Mouse (Mus musculus) ES-E14 (cell line): ENCODE measurements around the gene Fam160a1. TPM values are rescaled to one million over a fixed set of nuclear protein-coding genes. Genes with fewer than 3 reads are reported as not detected.
A peak's percentile ranks its signal among the peaks of the same experiment; 100 is the strongest.

Experiments
- DNase-seq: peaks from one replicate; pipeline ENCODE4 v3.0.0-alpha.2; 2013; ENCODE audit warnings: low read depth, low spot score
- H3K27ac ChIP-seq: 2 replicates; pipeline ENCODE4 v1.5.1; 2012; ENCODE audit warnings: low read depth, mild to moderate bottlenecking, low read length, moderate library complexity, mixed read lengths; ENCODE audit not compliant: poor library complexity, insufficient read depth, severe bottlenecking
- H3K36me3 ChIP-seq: 2 replicates; pipeline ENCODE4 v1.6.1; 2012; ENCODE audit warnings: mild to moderate bottlenecking, low read length, moderate library complexity, mixed read lengths; ENCODE audit not compliant: control insufficient read depth, poor library complexity, insufficient read depth, severe bottlenecking
- H3K4me1 ChIP-seq, 2 experiments: fragments of 150-350 bp in 1 of 2; sonication (generic) in 1 of 2; 2 replicates each; pipeline ENCODE4 v1.6.1; 2012; ENCODE audit warnings: low read length in 2 of 2, mild to moderate bottlenecking in 1 of 2, mixed read lengths in 1 of 2; ENCODE audit not compliant: control insufficient read depth in 2 of 2, insufficient read depth in 2 of 2, poor library complexity in 1 of 2
- H3K4me3 ChIP-seq, 2 experiments: fragments of 150-350 bp in 1 of 2; sonication (generic) in 1 of 2; 2 replicates each; pipeline ENCODE4 v1.5.1; 2012; ENCODE audit warnings: low read length in 2 of 2, low read depth in 1 of 2, mild to moderate bottlenecking in 1 of 2, mixed read lengths in 1 of 2; ENCODE audit not compliant: insufficient read depth in 1 of 2, poor library complexity in 1 of 2, severe bottlenecking in 1 of 2
- H3K9ac ChIP-seq: 2 replicates; pipeline ENCODE4 v1.6.1; 2012; ENCODE audit warnings: low read depth, mild to moderate bottlenecking, low read length, mixed read lengths; ENCODE audit not compliant: poor library complexity, insufficient read depth, severe bottlenecking
- H3K9me3 ChIP-seq: fragments of 150-350 bp; sonication (generic); 2 replicates; pipeline ENCODE4 v1.6.1; 2012; ENCODE audit warnings: low read depth, mild to moderate bottlenecking, low read length; ENCODE audit not compliant: control insufficient read depth, insufficient read depth
- CHD2 ChIP-seq: IDR thresholded peaks from 2 replicates; pipeline ENCODE4 v1.6.1; 2014; ENCODE audit warnings: mild to moderate bottlenecking, low read depth, low read length, inconsistent platforms
- HCFC1 ChIP-seq: IDR thresholded peaks from 2 replicates; pipeline ENCODE4 v1.6.1; 2012; ENCODE audit warnings: low read length, inconsistent platforms, borderline replicate concordance; ENCODE audit not compliant: insufficient read depth
- MAFK ChIP-seq: IDR thresholded peaks from 2 replicates; pipeline ENCODE4 v1.6.1; 2014; ENCODE audit warnings: mild to moderate bottlenecking, low read depth, low read length, inconsistent platforms; ENCODE audit not compliant: insufficient read depth
- ZC3H11A ChIP-seq: IDR thresholded peaks from 2 replicates; pipeline ENCODE4 v1.6.1; 2012; ENCODE audit warnings: low read depth, mild to moderate bottlenecking, inconsistent platforms, low read length, borderline replicate concordance
- ZNF384 ChIP-seq: IDR thresholded peaks from 2 replicates; pipeline ENCODE4 v1.6.1; 2012; ENCODE audit warnings: low read depth, low read length, inconsistent platforms
- in situ Hi-C, 2 experiments: fragments of 600-800 bp; cut with MboI; formaldehyde crosslinking; loops; one replicate each; pipeline ENCODE4 v1.15.1; 2025; ENCODE audit warnings: low sequenced_read_pairs in 2 of 2, inconsistent platforms in 1 of 2; ENCODE audit not compliant: unreplicated experiment in 2 of 2
- total RNA-seq: library from RNA; depleted of rRNA; stranded (reverse); fragments of 300-350 nt; gene quantifications from 2 replicates; pipeline ENCODE4 v1.2.3, GENCODE M21; 2012

Fam160a1 gene
- total RNA-seq, 1 experiment = 1.4 TPM

GRCm38 (mm10) chr3:85819319-85819718 is 2.2 kb upstream of the Fam160a1 start:
- TF ChIP-seq HCFC1 (no peak), MAFK (no peak), CHD2 (no peak), ZC3H11A (no peak), ZNF384 (no peak)
- Histone ChIP-seq H3K36me3 (no peaks in the 10 kb centered on the region), H3K9me3 (no peaks in the 10 kb centered on the region), H3K4me3 (no peak overlapping the region), H3K9ac (no peak overlapping the region), H3K4me1 (no peaks in the 10 kb centered on the region), H3K27ac (no peak overlapping the region)
- in situ Hi-C loops = no loop called here
- no peak for DNase-seq

- TF ChIP-seq CHD2 (no peak), HCFC1 (no peak), ZC3H11A (no peak), MAFK (no peak), ZNF384 (no peak)
- Histone ChIP-seq H3K4me3 (no peak overlapping the region), H3K4me1 (peaks cover 0 to 2% of the 10 kb centered on the region in 2 experiments; a peak in 1 of 4 replicates), H3K27ac (no peak overlapping the region), H3K9me3 (no peaks in the 10 kb centered on the region), H3K36me3 (no peaks in the 10 kb centered on the region), H3K9ac (no peak overlapping the region)
- in situ Hi-C loops = no loop called here
- DNase-seq = no peak
Observed at GRCm38 (mm10) chr3:85814241-85814640, 2.9 kb downstream of the Fam160a1 start.

- DNase-seq = peak; percentile 1
- in situ Hi-C loops = no loop called here
- no peaks in the 10 kb centered on the region for H3K36me3 ChIP-seq
- H3K4me1 ChIP-seq = peaks cover 0 to 2% of the 10 kb centered on the region in 2 experiments; a peak in 1 of 4 replicates
- H3K27ac ChIP-seq = no peak overlapping the region
- no peak overlapping the region for H3K9ac ChIP-seq
- no peaks in the 10 kb centered on the region for H3K9me3 ChIP-seq
- TF ChIP-seq ZNF384 = no peak
- no peak for TF ChIP-seq ZC3H11A
- TF ChIP-seq MAFK = no peak
- TF ChIP-seq HCFC1 = no peak
- no peak for TF ChIP-seq CHD2
- no peak overlapping the region for H3K4me3 ChIP-seq
Observed at GRCm38 (mm10) chr3:85813101-85814014, 3.7 kb downstream of the Fam160a1 start.

GRCm38 (mm10) chr3:85812010-85812409 is 5.1 kb downstream of the Fam160a1 start:
- Histone ChIP-seq H3K27ac (no peak overlapping the region), H3K36me3 (no peaks in the 10 kb centered on the region), H3K4me1 (peaks cover 0 to 2% of the 10 kb centered on the region in 2 experiments; a peak in 1 of 4 replicates), H3K9ac (no peak overlapping the region), H3K9me3 (no peaks in the 10 kb centered on the region), H3K4me3 (no peak overlapping the region)
- TF ChIP-seq ZC3H11A (no peak), MAFK (no peak), CHD2 (no peak), HCFC1 (no peak), ZNF384 (no peak)
- no peak for DNase-seq
- in situ Hi-C loops = no loop called here

- Histone ChIP-seq H3K4me1 (no peaks in the 10 kb centered on the region), H3K36me3 (no peaks in the 10 kb centered on the region), H3K9ac (no peak overlapping the region), H3K4me3 (no peak overlapping the region), H3K9me3 (no peaks in the 10 kb centered on the region), H3K27ac (no peak overlapping the region)
- no peak for TF ChIP-seq CHD2
- TF ChIP-seq ZC3H11A = no peak
- no peak for TF ChIP-seq MAFK
- TF ChIP-seq ZNF384 = no peak
- TF ChIP-seq HCFC1 = no peak
- no peak for DNase-seq
- in situ Hi-C loops = no loop called here
Observed at GRCm38 (mm10) chr3:85793166-85793565, 23.9 kb downstream of the Fam160a1 start.
